Mouse (Mus musculus): ENCODE data around the gene Agl. TPM values are rescaled to one million over a fixed set of nuclear protein-coding genes. Genes with fewer than 3 reads are reported as not detected.

Agl gene
- polyA plus RNA-seq, 1 experiment from 2014 or later, result 6.3 TPM

DNA sequence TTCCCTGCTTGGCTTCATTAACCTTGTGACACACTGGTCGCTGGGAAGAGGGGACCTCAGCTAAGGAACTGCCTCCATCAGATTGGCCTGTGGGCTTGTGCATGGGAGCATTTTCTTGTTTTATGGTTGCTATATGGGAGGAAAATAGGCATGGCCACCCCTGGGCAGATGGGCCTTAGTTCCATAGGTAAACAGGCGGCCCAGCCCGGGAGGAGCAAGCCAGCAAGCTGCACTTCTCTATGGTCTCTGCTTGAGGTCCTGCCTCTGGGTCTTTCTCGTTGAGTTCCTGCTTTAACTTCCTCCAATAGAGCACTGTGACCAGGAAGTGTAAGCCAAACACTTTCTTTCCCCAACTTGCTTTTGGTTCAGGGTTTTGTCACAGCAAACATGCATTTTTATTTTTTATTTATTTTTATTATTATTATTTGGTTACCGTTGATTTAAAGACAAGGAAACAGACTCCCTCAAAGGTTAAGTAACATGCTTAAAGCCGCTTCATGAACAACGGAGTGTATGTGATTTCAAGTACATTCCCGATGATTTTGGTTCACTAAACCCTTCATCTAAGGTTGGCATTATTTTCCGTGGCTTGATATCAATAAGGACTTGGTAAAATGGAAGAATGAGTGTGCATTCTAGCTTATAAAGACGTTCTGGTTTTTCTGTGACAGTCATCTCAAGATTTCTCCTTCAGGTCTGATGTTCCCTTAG is 696 bp upstream of the Agl start:
- peak overlapping the region; percentile 79 for H3K9ac ChIP-seq (ENCODE audit: low read depth, low read length)
- H3K9me3 ChIP-seq (ENCODE audit: control insufficient read depth), result no peaks in the 10 kb centered on the region
- TF ChIP-seq CTCF (IDR thresholded peaks at IDR 0.05; ENCODE audit: low read depth), result no peak
- no peaks in the 10 kb centered on the region for H3K27me3 ChIP-seq (replicated peaks; ENCODE audit: control insufficient read depth, insufficient read depth, low read length)
- H3K27ac ChIP-seq (ENCODE audit: low read depth, low read length), result peak overlapping the region; percentile 88
- peak overlapping the region; percentile 82 for H3K4me3 ChIP-seq (ENCODE audit: low read depth, low read length)
- H3K4me1 ChIP-seq (replicated peaks; ENCODE audit: control insufficient read depth, insufficient read depth, low read length), result no peaks in the 10 kb centered on the region
- peak overlapping the region; percentile 85 for H3K4me2 ChIP-seq (replicated peaks; ENCODE audit: low read depth)
- no peaks in the 10 kb centered on the region for H3K36me3 ChIP-seq (ENCODE audit: control insufficient read depth, insufficient read depth)
- WGBS, result 57% methylated on average over 10 of the region's 10 CpGs
- ATAC-seq, result peak; percentile 65

DNA sequence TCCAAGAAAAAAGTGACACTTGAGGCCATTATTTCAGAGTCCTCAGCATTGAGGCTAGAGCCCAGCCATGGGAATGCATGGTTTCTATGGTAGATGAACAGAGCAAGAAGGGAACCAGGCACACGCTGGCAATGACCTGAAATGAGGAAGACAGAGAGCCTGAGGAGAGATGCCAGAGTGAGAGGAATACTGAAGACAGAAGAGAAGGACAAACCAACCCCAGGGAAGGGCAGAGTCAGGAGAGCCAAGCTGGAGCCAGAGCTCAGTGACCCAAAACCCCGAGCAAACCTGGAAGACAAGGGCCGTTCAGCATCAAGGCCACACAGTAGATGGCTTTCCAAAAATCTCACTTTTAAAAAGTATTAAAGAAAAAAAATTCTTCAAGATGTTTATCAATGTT is 2.1 kb downstream of the Agl start:
- Histone ChIP-seq H3K36me3 (ENCODE audit: control insufficient read depth, insufficient read depth) (no peaks in the 10 kb centered on the region), H3K9me3 (ENCODE audit: control insufficient read depth) (no peaks in the 10 kb centered on the region), H3K4me3 (ENCODE audit: low read depth, low read length) (no peak overlapping the region), H3K4me2 (replicated peaks; ENCODE audit: low read depth) (no peak overlapping the region), H3K9ac (ENCODE audit: low read depth, low read length) (no peak overlapping the region), H3K27me3 (replicated peaks; ENCODE audit: control insufficient read depth, insufficient read depth, low read length) (no peaks in the 10 kb centered on the region), H3K4me1 (replicated peaks; ENCODE audit: control insufficient read depth, insufficient read depth, low read length) (no peaks in the 10 kb centered on the region), H3K27ac (ENCODE audit: low read depth, low read length) (no peak overlapping the region)
- no peak for ATAC-seq
- WGBS, result 91% methylated on average over 3 of the region's 3 CpGs
- TF ChIP-seq CTCF (IDR thresholded peaks at IDR 0.05; ENCODE audit: low read depth), result no peak

DNA sequence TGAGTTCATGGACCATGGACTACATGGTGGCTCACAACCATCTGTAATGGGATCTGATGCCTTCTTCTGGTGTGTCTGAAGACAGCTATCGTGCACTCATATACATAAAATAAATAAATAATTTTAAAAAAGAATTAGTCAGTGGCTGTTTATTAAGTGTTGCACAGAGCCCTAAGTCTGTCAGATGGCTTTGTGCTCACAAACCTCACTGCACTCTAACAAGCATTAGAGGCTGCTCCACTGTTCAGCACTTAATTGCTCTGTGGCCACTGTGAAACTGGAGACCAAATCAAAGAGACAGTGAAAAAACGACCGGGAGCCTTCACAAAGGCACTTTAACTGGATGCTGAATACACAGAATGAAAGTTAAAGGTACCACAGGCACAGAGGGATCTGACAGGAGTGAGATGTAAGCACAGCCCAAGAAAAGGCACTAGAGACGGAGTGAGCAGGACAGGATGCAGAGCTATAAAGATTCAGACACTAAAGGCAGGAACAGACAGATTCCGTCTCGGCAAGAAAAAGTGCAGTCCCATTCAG is 3.1 kb downstream of the Agl start:
- WGBS, result 67% methylated on average over 6 of the region's 6 CpGs
- no peaks in the 10 kb centered on the region for H3K36me3 ChIP-seq (ENCODE audit: control insufficient read depth, insufficient read depth)
- no peak for ATAC-seq
- TF ChIP-seq CTCF (IDR thresholded peaks at IDR 0.05; ENCODE audit: low read depth), result no peak
- no peaks in the 10 kb centered on the region for H3K27me3 ChIP-seq (replicated peaks; ENCODE audit: control insufficient read depth, insufficient read depth, low read length)
- H3K9me3 ChIP-seq (ENCODE audit: control insufficient read depth), result no peaks in the 10 kb centered on the region
- no peak overlapping the region for H3K9ac ChIP-seq (ENCODE audit: low read depth, low read length)
- no peak overlapping the region for H3K4me3 ChIP-seq (ENCODE audit: low read depth, low read length)
- H3K27ac ChIP-seq (ENCODE audit: low read depth, low read length), result no peak overlapping the region
- no peak overlapping the region for H3K4me2 ChIP-seq (replicated peaks; ENCODE audit: low read depth)
- H3K4me1 ChIP-seq (replicated peaks; ENCODE audit: control insufficient read depth, insufficient read depth, low read length), result no peaks in the 10 kb centered on the region

DNA sequence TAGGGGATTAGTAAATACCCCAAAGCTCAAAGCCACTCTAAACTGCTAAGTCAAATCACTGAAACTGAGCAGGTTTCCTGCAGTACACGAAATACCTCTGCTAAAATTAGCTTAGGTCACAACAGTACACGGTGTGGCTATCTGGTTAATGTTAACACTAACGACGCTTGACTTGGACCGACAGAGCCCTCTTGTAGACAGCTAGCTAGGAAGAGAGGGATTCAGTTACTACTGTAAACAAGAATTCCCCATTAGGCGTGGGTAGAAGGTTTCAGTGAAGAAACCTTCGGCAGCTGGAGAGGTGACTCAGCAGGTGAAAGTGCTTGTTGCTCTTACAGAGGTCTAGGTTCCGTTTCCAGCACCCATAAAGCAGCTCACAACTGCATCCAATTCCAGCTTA is 6.2 kb downstream of the Agl start:
- H3K4me1 ChIP-seq (replicated peaks; ENCODE audit: control insufficient read depth, insufficient read depth, low read length), result no peaks in the 10 kb centered on the region
- TF ChIP-seq CTCF (IDR thresholded peaks at IDR 0.05; ENCODE audit: low read depth), result no peak
- no peak for ATAC-seq
- no peak overlapping the region for H3K4me2 ChIP-seq (replicated peaks; ENCODE audit: low read depth)
- no peaks in the 10 kb centered on the region for H3K36me3 ChIP-seq (ENCODE audit: control insufficient read depth, insufficient read depth)
- WGBS, result 49% methylated on average over 8 of the region's 8 CpGs
- H3K9me3 ChIP-seq (ENCODE audit: control insufficient read depth), result no peaks in the 10 kb centered on the region
- no peaks in the 10 kb centered on the region for H3K27me3 ChIP-seq (replicated peaks; ENCODE audit: control insufficient read depth, insufficient read depth, low read length)
- no peak overlapping the region for H3K27ac ChIP-seq (ENCODE audit: low read depth, low read length)
- no peak overlapping the region for H3K9ac ChIP-seq (ENCODE audit: low read depth, low read length)
- no peak overlapping the region for H3K4me3 ChIP-seq (ENCODE audit: low read depth, low read length)

DNA sequence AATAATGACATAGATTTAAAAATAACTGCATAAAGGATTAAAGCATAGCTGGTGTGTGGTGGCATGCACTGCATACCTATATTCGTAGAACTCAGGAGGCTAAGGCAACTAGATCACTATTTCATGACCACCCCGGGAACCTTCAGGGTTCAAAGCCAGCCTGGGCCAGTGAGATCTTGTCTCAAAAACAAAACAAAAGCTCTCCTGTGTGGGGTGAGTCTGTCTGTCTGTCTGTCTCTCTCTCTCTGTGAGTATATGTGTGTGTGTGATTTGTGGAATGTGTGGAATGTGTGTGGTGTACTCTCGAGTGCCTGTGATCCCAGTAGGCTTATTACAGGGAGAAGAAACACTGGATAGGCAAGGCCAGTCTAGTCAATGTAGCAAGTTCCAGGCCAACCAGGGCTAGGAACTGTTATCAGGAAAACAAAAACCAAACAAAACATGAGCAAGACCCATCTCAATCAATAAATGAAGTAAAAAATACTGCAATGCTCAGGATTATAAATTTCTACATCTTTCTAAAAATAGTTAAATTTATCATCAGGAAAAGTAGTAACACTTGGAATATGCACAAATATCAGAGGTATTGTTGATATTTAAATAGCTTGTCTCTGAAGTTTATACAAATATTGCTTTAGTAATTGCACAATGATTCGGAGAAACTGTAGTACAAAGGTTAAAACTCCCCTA is 9.0 kb downstream of the Agl start:
- H3K4me3 ChIP-seq (ENCODE audit: low read depth, low read length), result no peak overlapping the region

GRCm38 (mm10) chr3:116788851-116789250 is 19.1 kb downstream of the Agl start:
- H3K9me3 ChIP-seq (ENCODE audit: control insufficient read depth), result no peaks in the 10 kb centered on the region
- H3K27ac ChIP-seq (ENCODE audit: low read depth, low read length), result no peak overlapping the region
- no peak overlapping the region for H3K9ac ChIP-seq (ENCODE audit: low read depth, low read length)
- no peaks in the 10 kb centered on the region for H3K4me1 ChIP-seq (replicated peaks; ENCODE audit: control insufficient read depth, insufficient read depth, low read length)
- no peak for TF ChIP-seq CTCF (IDR thresholded peaks at IDR 0.05; ENCODE audit: low read depth)
- no peak overlapping the region for H3K4me2 ChIP-seq (replicated peaks; ENCODE audit: low read depth)
- H3K4me3 ChIP-seq (ENCODE audit: low read depth, low read length), result no peak overlapping the region
- ATAC-seq, result no peak
- WGBS, result 83% methylated on average over 5 of the region's 5 CpGs
- H3K27me3 ChIP-seq (replicated peaks; ENCODE audit: control insufficient read depth, insufficient read depth, low read length), result no peaks in the 10 kb centered on the region
- peaks cover 33% of the 10 kb centered on the region for H3K36me3 ChIP-seq (ENCODE audit: control insufficient read depth, insufficient read depth)

More for the DNA sequence above, 9.0 kb downstream of the Agl start:
- Histone ChIP-seq H3K9ac (ENCODE audit: low read depth, low read length) (no peak overlapping the region), H3K4me1 (replicated peaks; ENCODE audit: control insufficient read depth, insufficient read depth, low read length) (no peaks in the 10 kb centered on the region), H3K27ac (ENCODE audit: low read depth, low read length) (no peak overlapping the region), H3K27me3 (replicated peaks; ENCODE audit: control insufficient read depth, insufficient read depth, low read length) (no peaks in the 10 kb centered on the region), H3K36me3 (ENCODE audit: control insufficient read depth, insufficient read depth) (0 out of 2 replicates have a peak, but pooled peaks cover 4% of the 10 kb centered on the region), H3K9me3 (ENCODE audit: control insufficient read depth) (no peaks in the 10 kb centered on the region), H3K4me2 (replicated peaks; ENCODE audit: low read depth) (no peak overlapping the region)
- no peak for TF ChIP-seq CTCF (IDR thresholded peaks at IDR 0.05; ENCODE audit: low read depth)
- 65% methylated on average over 4 of the region's 4 CpGs for WGBS
- no peak for ATAC-seq
